Comparison of ENCODE assay signal across 8 mouse cellular contexts in genomic region chr10:116207987-116208726, GRCm38 (mm10).
DNase-seq lines count a peak whose midpoint lies in the region; ATAC-seq lines count a peak whose summit lies in the region.

No protein-coding gene starts in this region.

- no peak for ATAC-seq in embryonic facial prominence, embryonic 12.5 days (ENCODE audit: insufficient number of reproducible peaks, insufficient read depth, low FRiP score, low TSS enrichment)
- peak; percentile 74 for ATAC-seq in megakaryocyte progenitor cell, adult 5-6 weeks (replicated peaks; ENCODE audit: poor library complexity)

- no peaks in the 10 kb centered on the region for H3K9me3 ChIP-seq in embryonic facial prominence, embryonic 12.5 days

- H3K36me3 ChIP-seq in embryonic facial prominence, embryonic 12.5 days, result no peaks in the 10 kb centered on the region

- no peak overlapping the region for H3K27ac ChIP-seq in embryonic facial prominence, embryonic 12.5 days

- H3K4me2 ChIP-seq in embryonic facial prominence, embryonic 12.5 days (replicated peaks), result peak overlapping the region; percentile 33

- peaks cover 7% of the 10 kb centered on the region; the same call in 1 of the 2 replicates for H3K4me1 ChIP-seq in embryonic facial prominence, embryonic 12.5 days

- peak; percentile 27 for DNase-seq in gastrocnemius, postnatal 14 days
- no peak for DNase-seq in gastrocnemius, postnatal 4 days (ENCODE audit: low spot score in 2 of 2)
- DNase-seq in adrenal gland, adult 18-20 months (ENCODE audit: low spot score in 2 of 2), result peak; percentile 49 to 50
- peak; percentile 49 to 62 for DNase-seq in heart, postnatal 36 days
- peak; percentile 36 to 42 for DNase-seq in left cerebral cortex, postnatal 10 days (ENCODE audit: extremely low spot score in 1 of 2, low spot score in 2 of 2)
- peak; percentile 51 for DNase-seq in testis, postnatal 10 days (ENCODE audit: low spot score)

- H3K27me3 ChIP-seq in embryonic facial prominence, embryonic 12.5 days, result no peaks in the 10 kb centered on the region

- H3K4me3 ChIP-seq in embryonic facial prominence, embryonic 12.5 days, result no peak overlapping the region

- H3K9ac ChIP-seq in embryonic facial prominence, embryonic 12.5 days, result no peak overlapping the region

- 20% methylated on average over 9 of the region's 9 CpGs for WGBS in embryonic facial prominence, embryonic 12.5 days

- intact Hi-C loops in gastrocnemius, postnatal 14 days (cut with DNase I; ENCODE audit: low total_unique reads), result loop anchor here (2.0 kb wide), 1 partner anchor 109 kb away; no protein-coding TSS in a partner anchor
- intact Hi-C loops in heart, postnatal 36 days (cut with DNase I), result loop anchor here (2.0 to 10.0 kb wide), 4 partner anchors 44 to 567 kb away; partner anchors contain the start of gene Cnot2
- intact Hi-C loops in left cerebral cortex, postnatal 10 days (cut with DNase I), result loop anchor here (2.0 kb wide), 1 partner anchor 111 kb away; no protein-coding TSS in a partner anchor

Comparison
In these comparisons a context has a peak if more than half of its experiments do, and no peak if none do; other contexts are left out.
1. DNase-seq: peak in gastrocnemius, postnatal 14 days (single experiment), adrenal gland, adult 18-20 months (2 of 2), heart, postnatal 36 days (2 of 2), left cerebral cortex, postnatal 10 days (2 of 2) and testis, postnatal 10 days (single experiment); none in gastrocnemius, postnatal 4 days (0 of 2).